Comparison of ENCODE assay signal across 17 mouse cellular contexts in genomic region chr19:20706747-20707146, GRCm38 (mm10). TPM values are rescaled to one million over a fixed set of nuclear protein-coding genes. Genes with fewer than 3 reads are reported as not detected.
DNase-seq lines count a peak whose midpoint lies in the region; ATAC-seq and TF ChIP-seq lines count a peak whose summit lies in the region.
"Had no signal": no experiment of that assay in that cellular context is flagged by ENCODE, and none has a peak within 500 bp of the region (broad histone marks: within the 10 kb centered on the region; RNA-seq: fewer than 3 reads in every experiment).

No protein-coding gene starts in this region.

- H3K9ac ChIP-seq in kidney, embryonic 15.5 days: no peak overlapping the region
- H3K9ac ChIP-seq in CH12.LX (ENCODE audit: insufficient read depth, low read depth): no peak overlapping the region
- H3K9ac ChIP-seq in midbrain, embryonic 16.5 days (ENCODE audit: low read depth, low read length): no peak overlapping the region
- H3K9ac ChIP-seq in hindbrain, embryonic 16.5 days (ENCODE audit: low read depth, low read length): no peak overlapping the region
- H3K9ac ChIP-seq: embryonic facial prominence, embryonic 13.5 days; forebrain, embryonic 12.5 days; heart, embryonic 12.5 days; hindbrain, embryonic 15.5 days had no signal

- ATAC-seq in kidney, embryonic 15.5 days (replicated peaks; ENCODE audit: low FRiP score): 0 out of 2 replicates have a peak, but pooled peaks have one; percentile 12
- ATAC-seq in granulocyte monocyte progenitor cell, adult 5-6 weeks (replicated peaks; ENCODE audit: poor library complexity, severe bottlenecking): peak; percentile 44; the same call in 1 of the 2 replicates
- ATAC-seq in midbrain, embryonic 16.5 days: no peak
- no peak for ATAC-seq in hindbrain, embryonic 16.5 days
- ATAC-seq: forebrain, embryonic 16.5 days had no signal

- in situ Hi-C loops in CH12.LX (cut with MboI; ENCODE audit: low pct_ligation_motif_present, low pct_unique_long_range_greater_than_20kb, low sequenced_read_pairs): no loop called here

- no peaks in the 10 kb centered on the region for H3K9me3 ChIP-seq in kidney, embryonic 15.5 days (replicated peaks)
- H3K9me3 ChIP-seq in CH12.LX (replicated peaks; ENCODE audit: low read length): no peaks in the 10 kb centered on the region
- no peaks in the 10 kb centered on the region for H3K9me3 ChIP-seq in midbrain, embryonic 16.5 days (replicated peaks; ENCODE audit: control insufficient read depth, low read length, poor library complexity, severe bottlenecking)
- no peaks in the 10 kb centered on the region for H3K9me3 ChIP-seq in hindbrain, embryonic 16.5 days (ENCODE audit: control insufficient read depth, low read length)
- H3K9me3 ChIP-seq: embryonic facial prominence, embryonic 13.5 days; forebrain, embryonic 12.5 days; G1E; heart, embryonic 12.5 days; hindbrain, embryonic 15.5 days had no signal

- WGBS in kidney, embryonic 15.5 days: 47% methylated on average over 4 of the region's 4 CpGs
- 81% methylated on average over 4 of the region's 4 CpGs for WGBS in midbrain, embryonic 16.5 days
- WGBS in hindbrain, embryonic 16.5 days: 81% methylated on average over 4 of the region's 4 CpGs

- H3K27ac ChIP-seq in kidney, embryonic 15.5 days: no peak overlapping the region
- H3K27ac ChIP-seq in CH12.LX (ENCODE audit: insufficient read depth, low read depth): no peak overlapping the region
- H3K27ac ChIP-seq in midbrain, embryonic 16.5 days (ENCODE audit: low read length): no peak overlapping the region
- no peak overlapping the region for H3K27ac ChIP-seq in hindbrain, embryonic 16.5 days (ENCODE audit: low read depth, low read length)
- H3K27ac ChIP-seq: embryonic facial prominence, embryonic 13.5 days; forebrain, embryonic 12.5 days; hindbrain, embryonic 15.5 days had no signal

- no peaks in the 10 kb centered on the region for H3K4me1 ChIP-seq in kidney, embryonic 15.5 days
- peaks cover 0 to 7% of the 10 kb centered on the region in 2 experiments; a peak in 2 of 4 replicates for H3K4me1 ChIP-seq in CH12.LX (ENCODE audit: control insufficient read depth in 1 of 2, insufficient read depth in 2 of 2)
- H3K4me1 ChIP-seq in midbrain, embryonic 16.5 days (ENCODE audit: control insufficient read depth, insufficient read depth, low read length): no peaks in the 10 kb centered on the region
- H3K4me1 ChIP-seq in hindbrain, embryonic 16.5 days (ENCODE audit: control insufficient read depth, insufficient read depth, low read depth, low read length): no peaks in the 10 kb centered on the region
- H3K4me1 ChIP-seq: embryonic facial prominence, embryonic 13.5 days; forebrain, embryonic 12.5 days; heart, embryonic 12.5 days; hindbrain, embryonic 15.5 days had no signal

- TF ChIP-seq POLR2A in CH12.LX (IDR thresholded peaks at IDR 0.05; ENCODE audit: low read depth, low read length): no peak

- H3K36me3 ChIP-seq in kidney, embryonic 15.5 days: no peaks in the 10 kb centered on the region
- H3K36me3 ChIP-seq in CH12.LX (replicated peaks in 1 of 2; ENCODE audit: control insufficient read depth in 1 of 2, insufficient read depth in 1 of 2, low read length in 1 of 2): no peaks in the 10 kb centered on the region
- no peaks in the 10 kb centered on the region for H3K36me3 ChIP-seq in midbrain, embryonic 16.5 days (ENCODE audit: control insufficient read depth, insufficient read depth, low read length)
- no peaks in the 10 kb centered on the region for H3K36me3 ChIP-seq in hindbrain, embryonic 16.5 days (ENCODE audit: control insufficient read depth, insufficient read depth, low read length)
- H3K36me3 ChIP-seq: embryonic facial prominence, embryonic 13.5 days; forebrain, embryonic 12.5 days; G1E; heart, embryonic 12.5 days; hindbrain, embryonic 15.5 days had no signal

- TF ChIP-seq CTCF in CH12.LX (conservative IDR thresholded peaks at IDR 0.05 in 1 of 2, IDR thresholded peaks at IDR 0.05 in 1 of 2; ENCODE audit: low read depth in 2 of 2, low read length in 2 of 2): no peak

- TF ChIP-seq RAD21 in CH12.LX (IDR thresholded peaks at IDR 0.05; ENCODE audit: low read depth, low read length): no peak

- no peak overlapping the region for H3K4me2 ChIP-seq in kidney, embryonic 15.5 days
- H3K4me2 ChIP-seq in CH12.LX (ENCODE audit: insufficient read depth, low read depth, poor library complexity, severe bottlenecking): no peak overlapping the region
- H3K4me2 ChIP-seq in midbrain, embryonic 16.5 days (ENCODE audit: low read length): no peak overlapping the region
- no peak overlapping the region for H3K4me2 ChIP-seq in hindbrain, embryonic 16.5 days (ENCODE audit: low read length)
- H3K4me2 ChIP-seq: embryonic facial prominence, embryonic 13.5 days; forebrain, embryonic 12.5 days; heart, embryonic 12.5 days; hindbrain, embryonic 15.5 days had no signal

- no peaks in the 10 kb centered on the region for H3K27me3 ChIP-seq in kidney, embryonic 15.5 days
- no peaks in the 10 kb centered on the region for H3K27me3 ChIP-seq in CH12.LX (replicated peaks)
- no peaks in the 10 kb centered on the region for H3K27me3 ChIP-seq in midbrain, embryonic 16.5 days (ENCODE audit: control insufficient read depth, insufficient read depth, low read depth, low read length)
- no peaks in the 10 kb centered on the region for H3K27me3 ChIP-seq in hindbrain, embryonic 16.5 days (replicated peaks; ENCODE audit: control insufficient read depth, insufficient read depth, low read length)
- H3K27me3 ChIP-seq: embryonic facial prominence, embryonic 13.5 days; forebrain, embryonic 12.5 days; heart, embryonic 12.5 days; hindbrain, embryonic 15.5 days had no signal

- no peak for DNase-seq in kidney, postnatal 10 days
- peak; percentile 5 for DNase-seq in CH12.LX (ENCODE audit: extremely low read depth)
- DNase-seq: adrenal gland, postnatal 10 days; cerebellum, adult 11-12 months; cerebellum, adult 9-10 months; cerebellum, postnatal 25 days; gastrocnemius, postnatal 10 days had no signal

- no peak for TF ChIP-seq EP300 in CH12.LX (IDR thresholded peaks at IDR 0.05; ENCODE audit: low read length)

- H3K4me3 ChIP-seq in kidney, embryonic 15.5 days (replicated peaks): no peak overlapping the region
- H3K4me3 ChIP-seq in CH12.LX (replicated peaks in 1 of 3; ENCODE audit: low read depth in 2 of 3, low read length in 2 of 3, poor library complexity in 1 of 3): no peak overlapping the region
- no peak overlapping the region for H3K4me3 ChIP-seq in midbrain, embryonic 16.5 days (ENCODE audit: low read depth, low read length)
- no peak overlapping the region for H3K4me3 ChIP-seq in hindbrain, embryonic 16.5 days (ENCODE audit: low read length)
- H3K4me3 ChIP-seq: embryonic facial prominence, embryonic 13.5 days; forebrain, embryonic 12.5 days; heart, embryonic 12.5 days; hindbrain, embryonic 15.5 days had no signal

- no peaks in the 10 kb centered on the region for H3K79me2 ChIP-seq in CH12.LX (replicated peaks; ENCODE audit: control insufficient read depth, extremely low read depth, insufficient read depth, poor library complexity, severe bottlenecking)

- dilution Hi-C loops in CH12.LX (cut with MboI; ENCODE audit: extremely low pct_ligation_motif_present, extremely low pct_unique_long_range_greater_than_20kb, low sequenced_read_pairs): no loop called here

TF ChIP-seq in CH12.LX, 34 proteins besides CTCF, POLR2A, EP300 and RAD21:
- no peak for TF ChIP-seq MAX (IDR thresholded peaks at IDR 0.05; ENCODE audit: low read length)
- TF ChIP-seq ELF1 (IDR thresholded peaks at IDR 0.05; ENCODE audit: low read depth, low read length): no peak
- TF ChIP-seq BHLHE40 (IDR thresholded peaks at IDR 0.05; ENCODE audit: low read depth, low read length): no peak
- TF ChIP-seq MEF2A (IDR thresholded peaks at IDR 0.05; ENCODE audit: borderline replicate concordance, low read depth, low read length): no peak
- no peak for TF ChIP-seq PAX5 (IDR thresholded peaks at IDR 0.05; ENCODE audit: low read length)
- no peak for TF ChIP-seq ETS1 (conservative IDR thresholded peaks at IDR 0.05; ENCODE audit: low read depth, low read length)
- TF ChIP-seq MAZ (IDR thresholded peaks at IDR 0.05; ENCODE audit: low read depth, low read length): no peak
- TF ChIP-seq USF1 (IDR thresholded peaks at IDR 0.05; ENCODE audit: low read depth, low read length): no peak
- no peak for TF ChIP-seq SMC3 (IDR thresholded peaks at IDR 0.05; ENCODE audit: low read depth, low read length)
- TF ChIP-seq TBP (conservative IDR thresholded peaks at IDR 0.05; ENCODE audit: low read depth, low read length): no peak
- no peak for TF ChIP-seq IRF4 (IDR thresholded peaks at IDR 0.05; ENCODE audit: low read depth, low read length)
- no peak for TF ChIP-seq TCF12 (IDR thresholded peaks at IDR 0.05; ENCODE audit: low read depth, low read length)
- no peak for TF ChIP-seq ZKSCAN1 (IDR thresholded peaks at IDR 0.05; ENCODE audit: borderline replicate concordance, low read depth, low read length)
- no peak for TF ChIP-seq HCFC1 (IDR thresholded peaks at IDR 0.05; ENCODE audit: low read depth, low read length)
- no peak for TF ChIP-seq NRF1 (IDR thresholded peaks at IDR 0.05; ENCODE audit: low read depth, low read length)
- no peak for TF ChIP-seq E2F4 (IDR thresholded peaks at IDR 0.05; ENCODE audit: insufficient replicate concordance, low read depth, low read length)
- no peak for TF ChIP-seq MYC (IDR thresholded peaks at IDR 0.05; ENCODE audit: low read depth, low read length)
- no peak for TF ChIP-seq KAT2A (IDR thresholded peaks at IDR 0.05; ENCODE audit: insufficient replicate concordance, low read length)

RNA-seq across cellular contexts. Expression of gene Aldh1a7, which starts 20.6 kb away (rescaled TPM):
- 4.5 and 4.6 TPM in 2 replicates for polyA plus RNA-seq in kidney, embryonic 15.5 days (2015; fragmentation: Nextera tagmentation; extraction: Ambion mirVana)
- 0.21 and 0.47 TPM in 2 replicates for total RNA-seq in CH12.LX (2012; rRNA removed)
- 2.3 and 2.6 TPM in 2 replicates for total RNA-seq in CH12.LX (2014; rRNA removed)
- polyA plus RNA-seq in CH12.LX (2012; ENCODE audit: insufficient read length, low read depth): 1.1 and 1.2 TPM in 2 replicates
- not detected in 2 replicates for total RNA-seq in granulocyte monocyte progenitor cell, adult 5-6 weeks (2014; fragmentation: Nextera tagmentation)
- 0.39 TPM in 1 of 2 replicates, not detected in the other for total RNA-seq in granulocyte monocyte progenitor cell, adult 5-6 weeks (2017)
- 0.99 and 1.2 TPM in 2 replicates for polyA plus RNA-seq in midbrain, embryonic 16.5 days (2015; fragmentation: Nextera tagmentation; extraction: Ambion mirVana)
- 1.7 and 2.2 TPM in 2 replicates for polyA plus RNA-seq in hindbrain, embryonic 16.5 days (2015; fragmentation: Nextera tagmentation; extraction: Ambion mirVana)
- total RNA-seq: G1E had no signal
- polyA plus RNA-seq: G1E had no signal

Comparison
In these comparisons a context has a peak if more than half of its experiments do, and no peak if none do; other contexts are left out.
1. ATAC-seq: peak in kidney, embryonic 15.5 days (single experiment) and granulocyte monocyte progenitor cell, adult 5-6 weeks (single experiment); none in midbrain, embryonic 16.5 days (single experiment) and hindbrain, embryonic 16.5 days (single experiment).